28 mouse cellular contexts compared by ENCODE assay signal in the genomic region with DNA sequence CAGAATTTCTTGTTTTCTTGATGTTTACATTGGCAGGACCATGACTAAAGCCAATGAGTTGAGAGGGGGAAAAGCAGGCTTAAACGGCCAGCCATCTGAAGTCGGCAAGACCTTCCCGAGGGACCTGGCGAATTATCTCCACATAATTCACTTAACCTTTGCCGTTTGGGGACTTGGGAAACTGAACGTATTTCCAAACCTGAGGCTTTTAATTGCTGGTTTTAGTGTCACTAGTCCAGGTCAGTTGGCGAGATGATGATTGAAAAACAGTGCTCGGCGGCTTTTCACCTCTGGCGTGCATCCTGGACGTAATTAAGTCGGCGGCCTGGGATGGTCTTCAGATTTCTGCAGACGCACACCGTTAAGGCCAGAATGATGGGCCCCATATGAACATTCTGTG.
DNase-seq lines count a peak whose midpoint lies in the region; ATAC-seq and TF ChIP-seq lines count a peak whose summit lies in the region.
"Had no signal": no experiment of that assay in that cellular context is flagged by ENCODE, and none has a peak within 500 bp of the region (broad histone marks: within the 10 kb centered on the region; RNA-seq: fewer than 3 reads in every experiment).

No protein-coding gene starts in this region.

- TF ChIP-seq CTCF in layer of hippocampus, adult 2 months (conservative IDR thresholded peaks at IDR 0.05) = no peak

- H3K9me3 ChIP-seq in hindbrain, embryonic 11.5 days (ENCODE audit: control insufficient read depth, low read length) = no peaks in the 10 kb centered on the region
- H3K9me3 ChIP-seq in hindbrain, embryonic 16.5 days (ENCODE audit: control insufficient read depth, low read length) = no peaks in the 10 kb centered on the region
- H3K9me3 ChIP-seq in embryonic facial prominence, embryonic 14.5 days (ENCODE audit: control insufficient read depth, low read length) = no peaks in the 10 kb centered on the region
- no peaks in the 10 kb centered on the region for H3K9me3 ChIP-seq in limb, embryonic 14.5 days (ENCODE audit: control insufficient read depth, low read length)
- H3K9me3 ChIP-seq: heart, embryonic 15.5 days; hindbrain, embryonic 15.5 days; intestine, embryonic 15.5 days; liver, embryonic 15.5 days; lung, embryonic 15.5 days; megakaryocyte, embryonic 14.5 days; midbrain, embryonic 15.5 days; neural tube, embryonic 13.5 days; stomach, embryonic 15.5 days had no signal

- TF ChIP-seq POLR2A in limb, embryonic 14.5 days (IDR thresholded peaks at IDR 0.05; ENCODE audit: borderline replicate concordance, extremely low read depth, insufficient read depth, insufficient read length) = no peak

- no peak overlapping the region for H3K4me2 ChIP-seq in hindbrain, embryonic 11.5 days (replicated peaks; ENCODE audit: low read depth, low read length)
- H3K4me2 ChIP-seq in hindbrain, embryonic 16.5 days (ENCODE audit: low read length) = no peak overlapping the region
- peak overlapping the region; percentile 29; the same call in 1 of the 2 replicates for H3K4me2 ChIP-seq in embryonic facial prominence, embryonic 14.5 days (ENCODE audit: low read depth, low read length)
- H3K4me2 ChIP-seq in limb, embryonic 14.5 days (replicated peaks; ENCODE audit: low read depth, low read length, severe bottlenecking) = peak overlapping the region; percentile 35
- H3K4me2 ChIP-seq: heart, embryonic 15.5 days; hindbrain, embryonic 15.5 days; intestine, embryonic 15.5 days; liver, embryonic 15.5 days; lung, embryonic 15.5 days; midbrain, embryonic 15.5 days; neural tube, embryonic 13.5 days; stomach, embryonic 15.5 days had no signal

- WGBS in hindbrain, embryonic 11.5 days = 61% methylated on average over 15 of the region's 15 CpGs
- WGBS in hindbrain, embryonic 16.5 days = 61% methylated on average over 15 of the region's 15 CpGs
- WGBS in embryonic facial prominence, embryonic 14.5 days = 17% methylated on average over 15 of the region's 15 CpGs
- WGBS in limb, embryonic 14.5 days = 16% methylated on average over 15 of the region's 15 CpGs

- DNase-seq in hindbrain, embryonic 11.5 days (ENCODE audit: low spot score) = peak; percentile 40
- peak; percentile 64 for DNase-seq in embryo, embryonic 11 days
- peak; percentile 28 for DNase-seq in embryonic facial prominence, embryonic 14.5 days (ENCODE audit: low spot score)
- no peak for DNase-seq in limb, embryonic 14.5 days (ENCODE audit: low spot score)
- no peak for DNase-seq in T-cell, adult 2 months (ENCODE audit: low spot score)
- no peak for DNase-seq in layer of hippocampus, adult 2 months (ENCODE audit: low spot score in 2 of 2)
- DNase-seq in layer of hippocampus, postnatal 14 days (ENCODE audit: low spot score in 2 of 2) = no peak
- DNase-seq: adrenal gland, postnatal 25 days; cerebellum, adult 8-10 months; cerebellum, postnatal 36 days; forebrain, postnatal 0 days; heart, postnatal 4 days; kidney, adult 8-10 months; kidney, postnatal 4 days; layer of hippocampus, adult 9-11 months; left cerebral cortex, postnatal 4 days; lung, postnatal 36 days had no signal

- no peaks in the 10 kb centered on the region for H3K4me1 ChIP-seq in hindbrain, embryonic 11.5 days (replicated peaks; ENCODE audit: control insufficient read depth, insufficient read depth, low read length)
- no peaks in the 10 kb centered on the region for H3K4me1 ChIP-seq in hindbrain, embryonic 16.5 days (ENCODE audit: control insufficient read depth, insufficient read depth, low read depth, low read length)
- no peaks in the 10 kb centered on the region for H3K4me1 ChIP-seq in embryonic facial prominence, embryonic 14.5 days (ENCODE audit: control insufficient read depth, insufficient read depth, low read length)
- peaks cover 11% of the 10 kb centered on the region for H3K4me1 ChIP-seq in limb, embryonic 14.5 days (ENCODE audit: control insufficient read depth, insufficient read depth, low read length)
- H3K4me1 ChIP-seq: heart, embryonic 15.5 days; hindbrain, embryonic 15.5 days; intestine, embryonic 15.5 days; liver, embryonic 15.5 days; stomach, embryonic 15.5 days had no signal

- H3K27ac ChIP-seq in hindbrain, embryonic 11.5 days (ENCODE audit: low read depth, low read length) = no peak overlapping the region
- no peak overlapping the region for H3K27ac ChIP-seq in hindbrain, embryonic 16.5 days (ENCODE audit: low read depth, low read length)
- H3K27ac ChIP-seq in embryonic facial prominence, embryonic 14.5 days (replicated peaks; ENCODE audit: low read depth, low read length) = no peak overlapping the region
- no peak overlapping the region for H3K27ac ChIP-seq in limb, embryonic 14.5 days (replicated peaks; ENCODE audit: low read depth, low read length)
- H3K27ac ChIP-seq in layer of hippocampus, adult 2 months = no peak overlapping the region
- H3K27ac ChIP-seq: heart, embryonic 15.5 days; hindbrain, embryonic 15.5 days; intestine, embryonic 15.5 days; left cerebral cortex, adult 2 months; liver, embryonic 15.5 days; lung, embryonic 15.5 days; midbrain, embryonic 15.5 days; neural tube, embryonic 13.5 days; stomach, embryonic 15.5 days had no signal

- H3K36me3 ChIP-seq in hindbrain, embryonic 11.5 days (ENCODE audit: control insufficient read depth, insufficient read depth, low read length) = no peaks in the 10 kb centered on the region
- H3K36me3 ChIP-seq in hindbrain, embryonic 16.5 days (ENCODE audit: control insufficient read depth, insufficient read depth, low read length) = no peaks in the 10 kb centered on the region
- H3K36me3 ChIP-seq in embryonic facial prominence, embryonic 14.5 days (ENCODE audit: control insufficient read depth, insufficient read depth, low read length) = no peaks in the 10 kb centered on the region
- no peaks in the 10 kb centered on the region for H3K36me3 ChIP-seq in limb, embryonic 14.5 days (ENCODE audit: control insufficient read depth, insufficient read depth, low read length)
- H3K36me3 ChIP-seq: heart, embryonic 15.5 days; hindbrain, embryonic 15.5 days; intestine, embryonic 15.5 days; liver, embryonic 15.5 days; lung, embryonic 15.5 days; midbrain, embryonic 15.5 days; neural tube, embryonic 13.5 days; stomach, embryonic 15.5 days had no signal

- no peak for ATAC-seq in hindbrain, embryonic 11.5 days (ENCODE audit: low FRiP score)
- ATAC-seq in hindbrain, embryonic 16.5 days = no peak
- ATAC-seq in embryonic facial prominence, embryonic 14.5 days (ENCODE audit: low read depth) = no peak
- no peak for ATAC-seq in limb, embryonic 14.5 days (ENCODE audit: low FRiP score, low read depth)
- ATAC-seq: forebrain, postnatal 0 days; intestine, embryonic 15.5 days; midbrain, embryonic 15.5 days had no signal

- H3K9ac ChIP-seq in hindbrain, embryonic 11.5 days (ENCODE audit: low read depth, low read length) = no peak overlapping the region
- no peak overlapping the region for H3K9ac ChIP-seq in hindbrain, embryonic 16.5 days (ENCODE audit: low read depth, low read length)
- no peak overlapping the region for H3K9ac ChIP-seq in embryonic facial prominence, embryonic 14.5 days (ENCODE audit: low read depth, low read length)
- no peak overlapping the region for H3K9ac ChIP-seq in limb, embryonic 14.5 days (ENCODE audit: low read depth, low read length, severe bottlenecking)
- H3K9ac ChIP-seq: forebrain, postnatal 0 days; heart, embryonic 15.5 days; hindbrain, embryonic 15.5 days; intestine, embryonic 15.5 days; liver, embryonic 15.5 days; lung, embryonic 15.5 days; midbrain, embryonic 15.5 days; neural tube, embryonic 13.5 days; stomach, embryonic 15.5 days had no signal

- H3K4me3 ChIP-seq in hindbrain, embryonic 11.5 days (ENCODE audit: low read depth, low read length) = no peak overlapping the region
- no peak overlapping the region for H3K4me3 ChIP-seq in hindbrain, embryonic 16.5 days (ENCODE audit: low read length)
- H3K4me3 ChIP-seq in embryonic facial prominence, embryonic 14.5 days (ENCODE audit: low read depth, low read length) = peak overlapping the region; percentile 3; the same call in 1 of the 2 replicates
- H3K4me3 ChIP-seq in limb, embryonic 14.5 days (replicated peaks; ENCODE audit: low read length) = no peak overlapping the region
- no peak overlapping the region for H3K4me3 ChIP-seq in layer of hippocampus, adult 2 months
- H3K4me3 ChIP-seq: heart, embryonic 15.5 days; hindbrain, embryonic 15.5 days; intestine, embryonic 15.5 days; left cerebral cortex, adult 2 months; liver, embryonic 15.5 days; lung, embryonic 15.5 days; megakaryocyte, embryonic 14.5 days; midbrain, embryonic 15.5 days; neural tube, embryonic 13.5 days; stomach, embryonic 15.5 days had no signal

- no peaks in the 10 kb centered on the region for H3K27me3 ChIP-seq in hindbrain, embryonic 11.5 days (ENCODE audit: control insufficient read depth, insufficient read depth, low read length)
- H3K27me3 ChIP-seq in hindbrain, embryonic 16.5 days (replicated peaks; ENCODE audit: control insufficient read depth, insufficient read depth, low read length) = no peaks in the 10 kb centered on the region
- H3K27me3 ChIP-seq in embryonic facial prominence, embryonic 14.5 days (replicated peaks; ENCODE audit: control insufficient read depth, insufficient read depth, low read length) = peaks cover 36% of the 10 kb centered on the region
- no peaks in the 10 kb centered on the region for H3K27me3 ChIP-seq in limb, embryonic 14.5 days (ENCODE audit: control insufficient read depth, insufficient read depth, low read length)
- H3K27me3 ChIP-seq: hindbrain, embryonic 15.5 days; intestine, embryonic 15.5 days; liver, embryonic 15.5 days; lung, embryonic 15.5 days; midbrain, embryonic 15.5 days; neural tube, embryonic 13.5 days; stomach, embryonic 15.5 days had no signal

Comparison
In these comparisons a context has a peak if more than half of its experiments do, and no peak if none do; other contexts are left out.
1. DNase-seq: peak in hindbrain, embryonic 11.5 days (single experiment), embryo, embryonic 11 days (single experiment) and embryonic facial prominence, embryonic 14.5 days (single experiment); none in limb, embryonic 14.5 days (single experiment), T-cell, adult 2 months (single experiment), layer of hippocampus, adult 2 months (0 of 2) and layer of hippocampus, postnatal 14 days (0 of 2).
2. H3K4me2 ChIP-seq: peak in embryonic facial prominence, embryonic 14.5 days (single experiment) and limb, embryonic 14.5 days (single experiment); none in hindbrain, embryonic 11.5 days (single experiment) and hindbrain, embryonic 16.5 days (single experiment).